13 mouse cellular contexts compared by ENCODE assay signal in the genomic region with DNA sequence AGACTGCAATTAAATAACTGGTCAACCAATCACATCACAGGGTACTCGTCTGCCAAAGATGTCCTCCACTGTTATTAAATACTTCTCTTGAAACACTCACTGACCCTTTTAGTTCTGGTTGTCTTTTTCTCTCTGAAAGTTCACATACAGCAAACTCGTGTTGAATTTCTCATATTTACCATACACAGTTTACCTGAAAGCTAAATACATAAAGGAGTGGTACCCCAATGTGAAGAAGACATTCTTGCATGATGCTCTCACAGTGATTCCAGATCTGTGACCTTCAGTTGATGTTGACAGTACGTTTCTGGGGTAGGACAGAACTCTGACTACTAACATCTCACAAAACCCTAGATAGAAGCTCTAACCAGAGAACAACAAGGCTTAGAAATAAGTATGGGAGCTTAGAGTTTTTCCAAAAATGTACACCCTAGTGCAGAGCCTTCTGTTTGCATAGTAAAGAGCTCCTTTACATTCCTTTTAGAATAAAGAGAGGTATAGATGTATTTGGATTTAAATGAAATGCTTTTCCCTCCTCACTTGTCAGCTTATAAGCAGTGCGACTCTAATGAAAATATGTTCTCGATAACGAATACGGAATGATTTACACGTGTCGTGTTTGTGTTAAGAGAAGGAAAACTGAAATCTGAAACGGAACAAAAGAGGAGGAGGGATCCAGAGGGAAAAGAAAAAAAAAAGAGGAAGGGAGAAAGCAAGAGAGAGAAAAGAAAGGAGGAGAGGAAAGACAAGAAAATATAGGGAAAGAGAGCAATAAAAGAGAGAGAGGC. TPM values are rescaled to one million over a fixed set of nuclear protein-coding genes. Genes with fewer than 3 reads are reported as not detected.
DNase-seq lines count a peak whose midpoint lies in the region; ATAC-seq and TF ChIP-seq lines count a peak whose summit lies in the region.
"Had no signal": no experiment of that assay in that cellular context is flagged by ENCODE, and none has a peak within 500 bp of the region (broad histone marks: within the 10 kb centered on the region; RNA-seq: fewer than 3 reads in every experiment).

No protein-coding gene starts in this region.

- intact Hi-C loops in heart, postnatal 10 days (cut with DNase I) = no loop called here
- intact Hi-C loops in left cerebral cortex, postnatal 10 days (cut with DNase I) = no loop called here

- no peak for TF ChIP-seq CTCF in lung, embryonic 14.5 days (IDR thresholded peaks at IDR 0.05; ENCODE audit: low read depth)

- peak; percentile 29 for DNase-seq in heart, adult 11 months
- DNase-seq in heart, postnatal 10 days = no peak
- DNase-seq in lung, embryonic 14.5 days = no peak
- DNase-seq in lung, postnatal 4 days = no peak
- no peak for DNase-seq in left cerebral cortex, postnatal 10 days (ENCODE audit: extremely low spot score in 1 of 2, low spot score in 2 of 2)
- DNase-seq in layer of hippocampus, postnatal 36 days = no peak
- DNase-seq: adrenal gland, adult 8-10 months; cerebellum, adult 2 months; kidney, postnatal 10 days had no signal

- no peak for ATAC-seq in lung, embryonic 14.5 days (ENCODE audit: insufficient read depth)
- ATAC-seq in hindbrain, embryonic 16.5 days = no peak
- no peak for ATAC-seq in neural tube, embryonic 14.5 days (ENCODE audit: low read depth)

- H3K4me3 ChIP-seq in lung, embryonic 14.5 days (ENCODE audit: low read depth, low read length) = no peak overlapping the region
- no peak overlapping the region for H3K4me3 ChIP-seq in hindbrain, embryonic 16.5 days (ENCODE audit: low read length)
- no peak overlapping the region for H3K4me3 ChIP-seq in neural tube, embryonic 14.5 days (ENCODE audit: low read depth, low read length)

- H3K27me3 ChIP-seq in lung, embryonic 14.5 days (ENCODE audit: insufficient read depth, low read length) = no peaks in the 10 kb centered on the region
- H3K27me3 ChIP-seq in hindbrain, embryonic 16.5 days (replicated peaks; ENCODE audit: control insufficient read depth, insufficient read depth, low read length) = no peaks in the 10 kb centered on the region
- no peaks in the 10 kb centered on the region for H3K27me3 ChIP-seq in neural tube, embryonic 14.5 days (ENCODE audit: control insufficient read depth, insufficient read depth, low read length)

- H3K9ac ChIP-seq in lung, embryonic 14.5 days = peak overlapping the region; percentile 4; the same call in 1 of the 2 replicates
- H3K9ac ChIP-seq in hindbrain, embryonic 16.5 days (ENCODE audit: low read depth, low read length) = no peak overlapping the region
- no peak overlapping the region for H3K9ac ChIP-seq in neural tube, embryonic 14.5 days (replicated peaks; ENCODE audit: low read depth, low read length)

- WGBS in lung, embryonic 14.5 days = 31% methylated on average over 10 of the region's 10 CpGs
- 45% methylated on average over 10 of the region's 10 CpGs for WGBS in hindbrain, embryonic 16.5 days
- 47% methylated on average over 10 of the region's 10 CpGs for WGBS in neural tube, embryonic 14.5 days

- H3K9me3 ChIP-seq in lung, embryonic 14.5 days (ENCODE audit: low read depth, low read length) = no peaks in the 10 kb centered on the region
- H3K9me3 ChIP-seq in hindbrain, embryonic 16.5 days (ENCODE audit: control insufficient read depth, low read length) = no peaks in the 10 kb centered on the region
- H3K9me3 ChIP-seq in neural tube, embryonic 14.5 days (ENCODE audit: control insufficient read depth, low read length) = no peaks in the 10 kb centered on the region
- H3K9me3 ChIP-seq: G1E had no signal

- H3K4me1 ChIP-seq in lung, embryonic 14.5 days (ENCODE audit: insufficient read depth) = 0 out of 2 replicates have a peak, but pooled peaks cover 5% of the 10 kb centered on the region
- H3K4me1 ChIP-seq in hindbrain, embryonic 16.5 days (ENCODE audit: control insufficient read depth, insufficient read depth, low read depth, low read length) = peaks cover 7% of the 10 kb centered on the region
- no peaks in the 10 kb centered on the region for H3K4me1 ChIP-seq in neural tube, embryonic 14.5 days (ENCODE audit: control insufficient read depth, insufficient read depth, low read length)

- H3K4me2 ChIP-seq in lung, embryonic 14.5 days = peak overlapping the region; percentile 29
- H3K4me2 ChIP-seq in hindbrain, embryonic 16.5 days (ENCODE audit: low read length) = peak overlapping the region; percentile 39
- peak overlapping the region; percentile 30; the same call in 1 of the 2 replicates for H3K4me2 ChIP-seq in neural tube, embryonic 14.5 days (ENCODE audit: low read depth, low read length)

- no peaks in the 10 kb centered on the region for H3K36me3 ChIP-seq in lung, embryonic 14.5 days (ENCODE audit: insufficient read depth)
- no peaks in the 10 kb centered on the region for H3K36me3 ChIP-seq in hindbrain, embryonic 16.5 days (ENCODE audit: control insufficient read depth, insufficient read depth, low read length)
- H3K36me3 ChIP-seq in neural tube, embryonic 14.5 days (ENCODE audit: control insufficient read depth, insufficient read depth, low read length) = no peaks in the 10 kb centered on the region
- H3K36me3 ChIP-seq: G1E had no signal

- peak overlapping the region; percentile 48 for H3K27ac ChIP-seq in lung, embryonic 14.5 days (ENCODE audit: low read depth)
- H3K27ac ChIP-seq in hindbrain, embryonic 16.5 days (ENCODE audit: low read depth, low read length) = no peak overlapping the region
- no peak overlapping the region for H3K27ac ChIP-seq in neural tube, embryonic 14.5 days (ENCODE audit: low read depth, low read length)
- H3K27ac ChIP-seq: macrophage had no signal

RNA-seq across cellular contexts. Expression of a gene that starts 31.9 kb away (rescaled TPM):
- total RNA-seq in heart, postnatal 10 days (2021) = 100 to 1,000 TPM; 127 to 146 TPM
- 4.3 and 9.6 TPM in 2 replicates for polyA plus RNA-seq in lung, embryonic 14.5 days (2014; fragmentation: Nextera tagmentation; extraction: Ambion mirVana)
- 11.2 and 12.9 TPM in 2 replicates for polyA plus RNA-seq in hindbrain, embryonic 16.5 days (2015; fragmentation: Nextera tagmentation; extraction: Ambion mirVana)
- polyA plus RNA-seq in neural tube, embryonic 14.5 days (2014; fragmentation: Nextera tagmentation; extraction: Ambion mirVana) = 5.7 TPM in 2 replicates
- 10 to 100 TPM; 86.0 to 95.9 TPM for total RNA-seq in left cerebral cortex, postnatal 10 days (2021)
- 100 to 1,000 TPM; 207 to 228 TPM for total RNA-seq in layer of hippocampus, postnatal 36 days (2021)
- polyA plus RNA-seq: G1E had no signal
